ENCODE assay signal across 8 mouse cellular contexts in genomic region chr13:64152241-64152669, GRCm38 (mm10). TPM values are rescaled to one million over a fixed set of nuclear protein-coding genes. Genes with fewer than 3 reads are reported as not detected.
DNase-seq lines count a peak whose midpoint lies in the region; ATAC-seq and TF ChIP-seq lines count a peak whose summit lies in the region.

No protein-coding gene starts in this region.

- H3K4me1 ChIP-seq in CH12.LX (ENCODE audit: control insufficient read depth in 1 of 2, insufficient read depth in 2 of 2) = peaks cover 5 to 30% of the 10 kb centered on the region in 2 experiments
- H3K4me1 ChIP-seq in forebrain, embryonic 13.5 days = peaks cover 29% of the 10 kb centered on the region
- H3K4me1 ChIP-seq in lung, embryonic 14.5 days (ENCODE audit: insufficient read depth) = peaks cover 6% of the 10 kb centered on the region; the same call in 1 of the 2 replicates

- dilution Hi-C loops in CH12.LX (cut with MboI; ENCODE audit: extremely low pct_ligation_motif_present, extremely low pct_unique_long_range_greater_than_20kb, low sequenced_read_pairs) = no loop called here

- H3K79me2 ChIP-seq in CH12.LX (replicated peaks; ENCODE audit: control insufficient read depth, extremely low read depth, insufficient read depth, poor library complexity, severe bottlenecking) = peaks cover 49% of the 10 kb centered on the region

- peak; percentile 31 for ATAC-seq in forebrain, embryonic 13.5 days
- peak; percentile 16 for ATAC-seq in lung, embryonic 14.5 days (ENCODE audit: insufficient read depth)
- peak; percentile 4; the same call in 1 of the 2 replicates for ATAC-seq in neutrophil, adult 5-6 weeks (ENCODE audit: extremely low read depth, insufficient number of reproducible peaks, low FRiP score, poor library complexity, severe bottlenecking)

- H3K9me3 ChIP-seq in CH12.LX (replicated peaks; ENCODE audit: low read length) = no peaks in the 10 kb centered on the region
- no peaks in the 10 kb centered on the region for H3K9me3 ChIP-seq in forebrain, embryonic 13.5 days (replicated peaks)
- H3K9me3 ChIP-seq in lung, embryonic 14.5 days (ENCODE audit: low read depth, low read length) = no peaks in the 10 kb centered on the region

- H3K27ac ChIP-seq in CH12.LX (ENCODE audit: insufficient read depth, low read depth) = peak overlapping the region; percentile 75
- peak overlapping the region; percentile 87 for H3K27ac ChIP-seq in forebrain, embryonic 13.5 days
- peak overlapping the region; percentile 94 for H3K27ac ChIP-seq in lung, embryonic 14.5 days (ENCODE audit: low read depth)

- no peak for TF ChIP-seq CTCF in CH12.LX (conservative IDR thresholded peaks at IDR 0.05 in 1 of 2, IDR thresholded peaks at IDR 0.05 in 1 of 2; ENCODE audit: low read depth in 2 of 2, low read length in 2 of 2)
- no peak for TF ChIP-seq CTCF in lung, embryonic 14.5 days (IDR thresholded peaks at IDR 0.05; ENCODE audit: low read depth)

- H3K36me3 ChIP-seq in CH12.LX (replicated peaks in 1 of 2; ENCODE audit: control insufficient read depth in 1 of 2, insufficient read depth in 1 of 2, low read length in 1 of 2) = peaks cover 0 to 8% of the 10 kb centered on the region in 2 experiments
- H3K36me3 ChIP-seq in forebrain, embryonic 13.5 days (ENCODE audit: poor library complexity, severe bottlenecking) = no peaks in the 10 kb centered on the region
- no peaks in the 10 kb centered on the region for H3K36me3 ChIP-seq in lung, embryonic 14.5 days (ENCODE audit: insufficient read depth)

- TF ChIP-seq EP300 in CH12.LX (IDR thresholded peaks at IDR 0.05; ENCODE audit: low read length) = no peak

- H3K9ac ChIP-seq in CH12.LX (ENCODE audit: insufficient read depth, low read depth) = peak overlapping the region; percentile 69
- peak overlapping the region; percentile 80 for H3K9ac ChIP-seq in forebrain, embryonic 13.5 days
- H3K9ac ChIP-seq in lung, embryonic 14.5 days = peak overlapping the region; percentile 87

- in situ Hi-C loops in CH12.LX (cut with MboI; ENCODE audit: low pct_ligation_motif_present, low pct_unique_long_range_greater_than_20kb, low sequenced_read_pairs) = no loop called here

- H3K4me3 ChIP-seq in CH12.LX (replicated peaks in 1 of 3; ENCODE audit: low read depth in 2 of 3, low read length in 2 of 3, poor library complexity in 1 of 3) = peak overlapping the region; percentile 94 to 98 (median 97)
- peak overlapping the region; percentile 88 for H3K4me3 ChIP-seq in forebrain, embryonic 13.5 days
- H3K4me3 ChIP-seq in lung, embryonic 14.5 days (ENCODE audit: low read depth, low read length) = peak overlapping the region; percentile 88

- intact Hi-C loops in heart, postnatal 10 days (cut with DNase I) = loop anchor here (10.0 kb wide), 1 partner anchor 283 kb away; the partner anchor contains the start of gene Cdk20

- H3K4me2 ChIP-seq in CH12.LX (ENCODE audit: insufficient read depth, low read depth, poor library complexity, severe bottlenecking) = no peak overlapping the region; the same call in 1 of the 2 replicates
- peak overlapping the region; percentile 87 for H3K4me2 ChIP-seq in forebrain, embryonic 13.5 days
- peak overlapping the region; percentile 90 for H3K4me2 ChIP-seq in lung, embryonic 14.5 days

- TF ChIP-seq RAD21 in CH12.LX (IDR thresholded peaks at IDR 0.05; ENCODE audit: low read depth, low read length) = no peak

- under 1% methylated on average over 42 of the region's 42 CpGs for WGBS in forebrain, embryonic 13.5 days
- WGBS in lung, embryonic 14.5 days = under 1% methylated on average over 40 of the region's 42 CpGs

- TF ChIP-seq POLR2A in CH12.LX (IDR thresholded peaks at IDR 0.05; ENCODE audit: low read depth, low read length) = peak; percentile 69

- peaks cover 14% of the 10 kb centered on the region for H3K27me3 ChIP-seq in CH12.LX (replicated peaks)
- H3K27me3 ChIP-seq in forebrain, embryonic 13.5 days = 0 out of 2 replicates have a peak, but pooled peaks cover 3% of the 10 kb centered on the region
- no peaks in the 10 kb centered on the region for H3K27me3 ChIP-seq in lung, embryonic 14.5 days (ENCODE audit: insufficient read depth, low read length)

- peak; percentile 76 for DNase-seq in CH12.LX (ENCODE audit: extremely low read depth)
- peak; percentile 73 for DNase-seq in c-Kit-positive CD71-positive TER-119-negative erythroid progenitor cells, embryonic 14.5 days (ENCODE audit: low read depth)
- DNase-seq in heart, postnatal 10 days = peak; percentile 89 to 92
- peak; percentile 46 to 52 for DNase-seq in layer of hippocampus, adult 18-20 months (ENCODE audit: low spot score in 2 of 2)
- peak; percentile 90 for DNase-seq in lung, embryonic 14.5 days
- peak; percentile 66 to 74 for DNase-seq in thymus, adult 18-20 months

TF ChIP-seq in CH12.LX, 34 proteins besides CTCF, POLR2A, EP300 and RAD21 (continues in another document):
- TF ChIP-seq CHD2 (IDR thresholded peaks at IDR 0.05; ENCODE audit: low read length) = no peak
- peak; percentile 94 for TF ChIP-seq SIN3A (IDR thresholded peaks at IDR 0.05; ENCODE audit: low read length)
- no peak for TF ChIP-seq PAX5 (IDR thresholded peaks at IDR 0.05; ENCODE audit: low read length)
- TF ChIP-seq BHLHE40 (IDR thresholded peaks at IDR 0.05; ENCODE audit: low read depth, low read length) = peak; percentile 82
- TF ChIP-seq MAFK (IDR thresholded peaks at IDR 0.05; ENCODE audit: insufficient replicate concordance, low read length) = no peak
- 0 out of 2 replicates have a peak, but pooled peaks have one; percentile 41 for TF ChIP-seq TCF12 (IDR thresholded peaks at IDR 0.05; ENCODE audit: low read depth, low read length)
- TF ChIP-seq ZC3H11A (IDR thresholded peaks at IDR 0.05; ENCODE audit: low read depth, low read length) = no peak
- no peak for TF ChIP-seq RCOR1 (conservative IDR thresholded peaks at IDR 0.05; ENCODE audit: low read depth, low read length)
- no peak for TF ChIP-seq SMC3 (IDR thresholded peaks at IDR 0.05; ENCODE audit: low read depth, low read length)
- TF ChIP-seq JUN (IDR thresholded peaks at IDR 0.05; ENCODE audit: insufficient read depth, low read depth, low read length) = no peak
- TF ChIP-seq MAZ (IDR thresholded peaks at IDR 0.05; ENCODE audit: low read depth, low read length) = peak; percentile 75
- no peak for TF ChIP-seq JUND (conservative IDR thresholded peaks at IDR 0.05; ENCODE audit: low read depth, low read length)
- no peak; the same call in 1 of the 2 replicates for TF ChIP-seq IRF4 (IDR thresholded peaks at IDR 0.05; ENCODE audit: low read depth, low read length)
- peak; percentile 66; the same call in 1 of the 2 replicates for TF ChIP-seq KAT2A (IDR thresholded peaks at IDR 0.05; ENCODE audit: insufficient replicate concordance, low read length)
- TF ChIP-seq ELF1 (IDR thresholded peaks at IDR 0.05; ENCODE audit: low read depth, low read length) = peak; percentile 59
- TF ChIP-seq POLR2AphosphoS2 (IDR thresholded peaks at IDR 0.05; ENCODE audit: low read depth, low read length) = no peak
- peak; percentile 83; the same call in 1 of the 2 replicates for TF ChIP-seq E2F4 (IDR thresholded peaks at IDR 0.05; ENCODE audit: insufficient replicate concordance, low read depth, low read length)
- peak; percentile 80 for TF ChIP-seq HCFC1 (IDR thresholded peaks at IDR 0.05; ENCODE audit: low read depth, low read length)
- peak; percentile 16; the same call in 1 of the 2 replicates for TF ChIP-seq NRF1 (IDR thresholded peaks at IDR 0.05; ENCODE audit: low read depth, low read length)
- peak; percentile 18; the same call in 1 of the 2 replicates for TF ChIP-seq MEF2A (IDR thresholded peaks at IDR 0.05; ENCODE audit: borderline replicate concordance, low read depth, low read length)
- TF ChIP-seq ETS1 (conservative IDR thresholded peaks at IDR 0.05; ENCODE audit: low read depth, low read length) = no peak
- peak; percentile 92 for TF ChIP-seq MXI1 (IDR thresholded peaks at IDR 0.05; ENCODE audit: low read depth, low read length)
- TF ChIP-seq CHD1 (IDR thresholded peaks at IDR 0.05; ENCODE audit: low read depth, low read length) = no peak
- TF ChIP-seq NELFE (IDR thresholded peaks at IDR 0.05; ENCODE audit: low read depth, low read length) = peak; percentile 48; the same call in 1 of the 2 replicates
- peak; percentile 91 for TF ChIP-seq USF1 (IDR thresholded peaks at IDR 0.05; ENCODE audit: low read depth, low read length)
- peak; percentile 84 for TF ChIP-seq USF2 (conservative IDR thresholded peaks at IDR 0.05; ENCODE audit: low read depth, low read length)
- peak; percentile 74 for TF ChIP-seq ZMIZ1 (IDR thresholded peaks at IDR 0.05; ENCODE audit: low read depth, low read length)

RNA-seq across cellular contexts. Expression of gene Zfp367, which starts 0.7 kb away (rescaled TPM):
- total RNA-seq in CH12.LX (2012; rRNA removed) = 12.6 and 17.0 TPM in 2 replicates
- total RNA-seq in CH12.LX (2014; rRNA removed) = 33.7 and 39.2 TPM in 2 replicates
- polyA plus RNA-seq in CH12.LX (2012; ENCODE audit: insufficient read length, low read depth) = 17.3 and 23.8 TPM in 2 replicates
- 18.9 and 20.4 TPM in 2 replicates for polyA plus RNA-seq in forebrain, embryonic 13.5 days (2015; fragmentation: Nextera tagmentation; extraction: Ambion mirVana)
- total RNA-seq in heart, postnatal 10 days (2021) = 10 to 100 TPM; 27.0 to 28.9 TPM
- total RNA-seq in layer of hippocampus, adult 18-20 months (2021) = 10 to 100 TPM; 13.8 to 17.4 TPM
- 29.5 and 33.6 TPM in 2 replicates for polyA plus RNA-seq in lung, embryonic 14.5 days (2014; fragmentation: Nextera tagmentation; extraction: Ambion mirVana)
- 17.6 and 21.8 TPM in 2 replicates for total RNA-seq in neutrophil, adult 5-6 weeks (2017)

RNA-seq across cellular contexts. Expression of gene Habp4, which starts 9.4 kb away (rescaled TPM):
- 1.8 and 3.3 TPM in 2 replicates for total RNA-seq in CH12.LX (2012; rRNA removed)
- total RNA-seq in CH12.LX (2014; rRNA removed) = 2.6 and 3.5 TPM in 2 replicates
- polyA plus RNA-seq in CH12.LX (2012; ENCODE audit: insufficient read length, low read depth) = 3.3 and 4.2 TPM in 2 replicates
- 10.9 and 12.4 TPM in 2 replicates for polyA plus RNA-seq in forebrain, embryonic 13.5 days (2015; fragmentation: Nextera tagmentation; extraction: Ambion mirVana)
- 10 to 100 TPM; 46.3 to 54.2 TPM for total RNA-seq in heart, postnatal 10 days (2021)
- total RNA-seq in layer of hippocampus, adult 18-20 months (2021) = 100 to 1,000 TPM; 154 to 158 TPM
- polyA plus RNA-seq in lung, embryonic 14.5 days (2014; fragmentation: Nextera tagmentation; extraction: Ambion mirVana) = 28.5 and 30.1 TPM in 2 replicates
- 10.1 and 15.2 TPM in 2 replicates for total RNA-seq in neutrophil, adult 5-6 weeks (2017)

RNA-seq across cellular contexts. Expression of gene Slc35d2, which starts 23.1 kb away (rescaled TPM):
- 9.2 and 10.3 TPM in 2 replicates for total RNA-seq in CH12.LX (2012; rRNA removed)
- 15.4 and 19.4 TPM in 2 replicates for total RNA-seq in CH12.LX (2014; rRNA removed)
- 16.9 and 17.2 TPM in 2 replicates for polyA plus RNA-seq in CH12.LX (2012; ENCODE audit: insufficient read length, low read depth)
- polyA plus RNA-seq in forebrain, embryonic 13.5 days (2015; fragmentation: Nextera tagmentation; extraction: Ambion mirVana) = 1.2 and 1.3 TPM in 2 replicates
- 1 to 10 TPM; 3.0 to 6.0 TPM for total RNA-seq in heart, postnatal 10 days (2021)
- under 1 TPM; 0.56 to 0.64 TPM for total RNA-seq in layer of hippocampus, adult 18-20 months (2021)
- 4.4 and 4.7 TPM in 2 replicates for polyA plus RNA-seq in lung, embryonic 14.5 days (2014; fragmentation: Nextera tagmentation; extraction: Ambion mirVana)
- total RNA-seq in neutrophil, adult 5-6 weeks (2017) = 18.9 and 25.3 TPM in 2 replicates

Comparison
In these comparisons a context has a peak if more than half of its experiments do, and no peak if none do; other contexts are left out.
1. Peak in every context shown above with its lines: DNase-seq, ATAC-seq, H3K4me3 ChIP-seq and H3K27ac ChIP-seq.